Mouse (Mus musculus): ENCODE measurements around the gene Cdx2. TPM values are rescaled to one million over a fixed set of nuclear protein-coding genes. Genes with fewer than 3 reads are reported as not detected.

Gene Cdx2
- total RNA-seq (2023): not detected

DNA sequence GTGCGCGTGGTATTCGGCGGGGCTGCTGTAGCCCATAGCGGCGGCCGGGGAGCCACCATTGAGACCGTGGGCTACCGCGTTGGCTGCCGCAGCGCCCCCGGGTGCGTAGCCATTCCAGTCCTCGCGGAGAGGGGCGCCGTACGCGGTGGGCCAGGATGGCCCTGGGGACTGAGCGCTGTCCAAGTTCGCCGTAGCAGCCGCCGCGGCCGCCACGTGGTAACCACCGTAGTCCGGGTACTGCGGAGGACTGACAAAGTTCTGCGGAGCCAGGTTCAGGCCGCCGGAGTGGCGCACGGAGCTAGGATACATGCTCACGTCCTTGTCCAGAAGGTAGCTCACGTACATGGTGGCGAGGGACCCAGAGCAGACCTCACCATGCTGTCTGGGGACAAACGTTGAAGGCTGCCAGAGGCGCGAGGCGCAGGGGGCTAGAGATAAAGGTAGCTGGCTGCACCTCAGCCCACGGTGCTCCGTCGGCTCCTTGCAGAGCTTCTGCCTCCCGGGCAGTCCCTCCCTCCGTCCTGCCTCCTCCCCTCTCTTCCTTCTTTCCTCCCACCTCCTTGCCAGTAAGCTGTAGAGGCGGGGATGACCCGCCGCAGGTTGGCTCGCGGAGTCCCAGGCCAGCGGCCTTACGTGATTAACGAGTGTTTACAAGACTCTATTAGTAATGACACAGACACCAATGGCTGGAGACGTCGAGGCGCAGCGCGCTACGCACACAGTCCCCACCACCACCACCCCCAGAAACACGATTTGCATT, at the start of gene Cdx2:
TSS of gene Cdx2 (minus strand) at position 633 of the 760 bp plus-strand sequence.

DNA sequence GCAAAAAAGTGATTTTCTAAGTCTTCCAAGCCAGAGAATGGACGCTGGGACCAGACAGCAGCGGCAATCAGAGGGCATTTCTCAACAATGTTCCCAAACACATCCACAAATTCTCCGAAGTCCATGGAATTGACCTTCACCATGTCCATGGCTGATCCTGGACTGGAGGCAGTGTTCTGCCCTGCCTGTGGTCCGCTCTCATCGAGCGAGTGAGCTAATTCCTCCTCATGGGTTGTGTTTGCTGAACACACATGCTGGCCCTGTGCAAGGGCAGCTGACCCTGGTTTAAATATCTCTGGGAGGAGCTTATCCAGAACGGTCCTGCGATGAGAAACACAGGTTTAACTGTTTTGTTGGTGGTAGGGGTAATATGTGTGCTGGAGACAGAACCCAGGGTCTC, 15.1 kb upstream of the Cdx2 start, which contains the start of gene Urad:
TSS of gene Urad (minus strand) at position 258 of the 400 bp plus-strand sequence.

DNA sequence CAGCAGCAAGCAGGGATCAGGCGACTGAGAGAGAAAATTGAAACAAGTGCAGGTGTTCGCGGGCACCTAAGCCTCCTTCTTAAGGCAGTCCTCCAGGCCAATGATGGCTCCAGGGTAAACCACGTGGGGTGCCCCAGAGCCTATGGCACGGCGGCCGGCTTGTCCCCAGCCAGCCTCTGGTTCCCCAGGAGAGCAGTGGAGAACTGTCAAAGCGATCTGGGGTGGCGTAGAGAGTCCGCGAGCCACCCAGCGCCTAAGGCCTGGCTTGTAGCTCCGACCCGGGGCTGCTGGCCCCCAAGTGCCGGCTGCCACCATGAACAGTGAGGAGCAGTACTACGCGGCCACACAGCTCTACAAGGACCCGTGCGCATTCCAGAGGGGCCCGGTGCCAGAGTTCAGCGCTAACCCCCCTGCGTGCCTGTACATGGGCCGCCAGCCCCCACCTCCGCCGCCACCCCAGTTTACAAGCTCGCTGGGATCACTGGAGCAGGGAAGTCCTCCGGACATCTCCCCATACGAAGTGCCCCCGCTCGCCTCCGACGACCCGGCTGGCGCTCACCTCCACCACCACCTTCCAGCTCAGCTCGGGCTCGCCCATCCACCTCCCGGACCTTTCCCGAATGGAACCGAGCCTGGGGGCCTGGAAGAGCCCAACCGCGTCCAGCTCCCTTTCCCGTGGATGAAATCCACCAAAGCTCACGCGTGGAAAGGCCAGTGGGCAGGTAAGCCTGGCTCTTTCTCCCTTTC, 37.0 kb downstream of the Cdx2 start, which contains the start of gene Pdx1:
TSS of gene Pdx1 (plus strand) at position 34 of the 747 bp plus-strand sequence.

Other genes starting within 250 kb of the Cdx2 start
- 19.2 TPM for gene Lnx2, start 230.7 kb downstream of the Cdx2 start, total RNA-seq (2023)
- 137 TPM for gene Polr1d, start 230.2 kb downstream of the Cdx2 start, total RNA-seq (2023)
- gene Gsx1, start 118.6 kb downstream of the Cdx2 start, total RNA-seq (2023): 0.32 TPM
- gene Pdx1, start 37.3 kb downstream of the Cdx2 start, total RNA-seq (2023): not detected
- not detected for gene Urad, start 15.2 kb upstream of the Cdx2 start, total RNA-seq (2023)
- gene Flt3, start 93.2 kb upstream of the Cdx2 start, total RNA-seq (2023): 1.7 TPM
- 350 TPM for gene Pan3, start 122.9 kb upstream of the Cdx2 start, total RNA-seq (2023)